Mouse (Mus musculus): ENCODE results near the gene Zfp354b.

Zfp354b gene

GRCm38 (mm10) chr11:50931451-50931866 is at the start of gene Zfp354b:
Zfp354b (minus strand) TSS chr11:50931633.
- DNase-seq (ENCODE audit: low spot score): peak; percentile 76

GRCm38 (mm10) chr11:50977216-50977615 is 45.8 kb upstream of the Zfp354b start:
- peak; percentile 21 for DNase-seq (ENCODE audit: low spot score)

- no peak for DNase-seq (ENCODE audit: low spot score)
Measured at GRCm38 (mm10) chr11:50966230-50966629, 34.8 kb upstream of the Zfp354b start, which contains the start of gene Olfr1378. Olfr1378 (plus strand) TSS chr11:50966530.

- no peak for DNase-seq (ENCODE audit: low spot score)
Measured at GRCm38 (mm10) chr11:50964886-50965285, 33.5 kb upstream of the Zfp354b start.

GRCm38 (mm10) chr11:50953665-50954064 is 22.2 kb upstream of the Zfp354b start, which contains the start of gene Prop1:
Prop1 (minus strand) TSS chr11:50953765.
- no peak for DNase-seq (ENCODE audit: low spot score)

GRCm38 (mm10) chr11:50952290-50952689 is 20.9 kb upstream of the Zfp354b start:
- DNase-seq (ENCODE audit: low spot score): no peak

- no peak for DNase-seq (ENCODE audit: low spot score)
Measured at GRCm38 (mm10) chr11:50943506-50943905, 12.1 kb upstream of the Zfp354b start, which contains the start of gene 4933414I15Rik. 4933414I15Rik (minus strand) TSS chr11:50943765.

GRCm38 (mm10) chr11:50942386-50942785 is 11.0 kb upstream of the Zfp354b start:
- no peak for DNase-seq (ENCODE audit: low spot score)

GRCm38 (mm10) chr11:50939621-50940366 is 8.4 kb upstream of the Zfp354b start:
- DNase-seq (ENCODE audit: low spot score): no peak

- DNase-seq (ENCODE audit: low spot score): no peak
Measured at GRCm38 (mm10) chr11:50938435-50938834, 7.0 kb upstream of the Zfp354b start.

GRCm38 (mm10) chr11:50932040-50932439 is 607 bp upstream of the Zfp354b start:
- DNase-seq (ENCODE audit: low spot score): no peak

GRCm38 (mm10) chr11:50931021-50931420 is 412 bp downstream of the Zfp354b start:
- no peak for DNase-seq (ENCODE audit: low spot score)

- DNase-seq (ENCODE audit: low spot score): no peak
Measured at GRCm38 (mm10) chr11:50930469-50931014, 891 bp downstream of the Zfp354b start.

GRCm38 (mm10) chr11:50915671-50916320 is 15.6 kb downstream of the Zfp354b start, which contains the start of gene Zfp2:
Zfp2 (minus strand) TSS chr11:50916165.
- peak; percentile 89 for DNase-seq (ENCODE audit: low spot score)

GRCm38 (mm10) chr11:50914461-50914860 is 17.0 kb downstream of the Zfp354b start:
- DNase-seq (ENCODE audit: low spot score): no peak

GRCm38 (mm10) chr11:50913301-50913700 is 18.1 kb downstream of the Zfp354b start:
- no peak for DNase-seq (ENCODE audit: low spot score)

- DNase-seq (ENCODE audit: low spot score): no peak
Measured at GRCm38 (mm10) chr11:50908136-50908535, 23.3 kb downstream of the Zfp354b start.

GRCm38 (mm10) chr11:50897359-50897758 is 34.1 kb downstream of the Zfp354b start:
- DNase-seq (ENCODE audit: low spot score): no peak

GRCm38 (mm10) chr11:50892441-50892840 is 39.0 kb downstream of the Zfp354b start:
- no peak for DNase-seq (ENCODE audit: low spot score)

- DNase-seq (ENCODE audit: low spot score): peak; percentile 84
Measured at GRCm38 (mm10) chr11:50887390-50888128, 43.9 kb downstream of the Zfp354b start, which contains the start of gene Zfp454. Zfp454 (minus strand) TSS chr11:50887651.

- no peak for DNase-seq (ENCODE audit: low spot score)
Measured at GRCm38 (mm10) chr11:50886933-50887293, 44.5 kb downstream of the Zfp354b start.
